Mouse (Mus musculus) left cerebral cortex, postnatal 25 days (tissue): Measurements from ENCODE around the gene Olfr1441. TPM values are rescaled to one million over a fixed set of nuclear protein-coding genes. Genes with fewer than 3 reads are reported as not detected.

Experiments
- DNase-seq, 2 experiments: peaks; one replicate each; pipeline ENCODE4 v3.0.0; 2022; ENCODE audit warnings: low spot score in 2 of 2, mixed read lengths in 1 of 2
- intact Hi-C: fragments of 180-260 bp; cut with DNase I; formaldehyde crosslinking; loops from one replicate; pipeline ENCODE4 v1.15.1; 2025
- total RNA-seq, 2 experiments: library from RNA; stranded (reverse); gene quantifications; 2 replicates each; pipeline ENCODE4 v1.2.3; 2021

Gene Olfr1441
- total RNA-seq: not detected

- intact Hi-C loops: no loop called here
- no peak for DNase-seq
These were observed at the start of gene Olfr1441 for GRCm38 (mm10) chr19:12417361-12417760. Gene Olfr1441 (plus strand): TSS chr19:12417433.

GRCm38 (mm10) chr19:12373004-12373403 is 44.2 kb upstream of the Olfr1441 start:
- intact Hi-C loops: no loop called here
- DNase-seq: peak in 1 of 2 experiments; percentile 15

DNA sequence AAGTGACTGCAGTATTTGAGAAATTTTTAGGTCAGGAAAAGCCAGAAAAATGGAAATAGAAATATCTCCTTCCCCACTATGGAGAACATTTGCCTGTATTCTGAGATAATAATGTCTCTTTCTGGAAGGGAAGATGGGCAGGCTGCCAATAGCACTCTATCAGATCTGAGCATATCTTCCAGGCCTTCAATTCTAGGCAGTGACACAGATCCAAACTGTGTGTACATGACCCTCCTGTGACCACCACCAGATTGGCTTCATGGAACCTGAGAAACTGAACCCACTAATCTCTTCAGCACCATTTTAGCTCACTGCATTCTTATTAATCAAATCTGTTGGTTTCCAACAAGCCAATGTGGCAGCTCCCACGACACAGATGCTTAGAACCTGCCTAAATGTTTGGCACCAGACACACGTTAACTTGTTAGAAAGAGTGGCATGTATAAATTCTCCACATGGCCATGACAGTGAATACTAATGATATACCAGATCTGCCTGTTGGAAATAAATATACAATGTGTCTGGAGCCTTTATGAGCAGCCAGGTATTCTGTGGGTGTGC is 42.7 kb upstream of the Olfr1441 start:
- intact Hi-C loops: no loop called here
- peak; percentile 27 to 76 for DNase-seq

- no peak for DNase-seq
- intact Hi-C loops: no loop called here
These were observed 30.3 kb upstream of the Olfr1441 start, which contains the start of gene Olfr1440 for GRCm38 (mm10) chr19:12386979-12387378. Gene Olfr1440 (plus strand): TSS chr19:12387279.

GRCm38 (mm10) chr19:12413737-12414136 is 3.5 kb upstream of the Olfr1441 start:
- intact Hi-C loops: loop anchor here (5.0 kb wide), 2 partner anchors 271 to 401 kb away; no protein-coding TSS in a partner anchor
- peak in 1 of 2 experiments; percentile 57 for DNase-seq

DNA sequence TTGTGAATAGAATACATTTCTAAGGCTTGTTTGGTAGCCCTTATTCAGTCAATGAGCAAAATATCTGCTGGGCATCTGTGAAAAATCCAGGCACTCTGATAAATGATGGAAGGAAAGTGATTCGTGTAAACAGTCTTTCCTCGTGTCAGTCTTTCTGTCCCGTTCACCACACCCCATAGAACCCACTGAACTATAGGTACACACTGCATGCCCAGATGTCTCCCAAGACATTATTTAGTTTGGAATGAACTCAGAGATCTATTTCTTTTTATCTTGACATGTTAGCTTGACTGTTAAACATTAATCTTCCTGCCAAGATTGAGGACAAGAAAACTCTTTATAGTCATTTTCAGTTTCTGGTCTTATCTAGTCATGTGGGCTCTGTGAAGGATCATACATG is 1.1 kb downstream of the Olfr1441 start:
- intact Hi-C loops: no loop called here
- DNase-seq: no peak

DNA sequence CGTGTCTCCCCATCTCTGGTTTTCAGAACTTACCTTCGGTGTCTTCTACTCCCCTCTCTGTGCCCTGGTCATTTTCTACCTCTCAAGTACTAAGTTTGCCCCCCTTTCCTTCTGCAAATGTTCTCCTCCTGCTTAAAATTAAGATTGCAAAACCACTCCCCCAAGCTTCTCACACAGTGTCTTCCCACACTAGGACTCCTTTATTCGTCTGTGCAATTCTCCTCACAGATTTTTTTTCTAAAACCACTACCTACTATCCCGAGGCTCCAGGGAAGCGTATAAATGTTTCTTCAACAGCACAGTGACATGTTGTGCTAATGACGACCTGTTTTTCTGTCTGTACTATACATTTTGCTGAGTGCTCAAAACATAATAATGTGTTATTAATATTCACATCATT is 3.3 kb downstream of the Olfr1441 start:
- DNase-seq: peak in 1 of 2 experiments; percentile 61
- intact Hi-C loops: no loop called here

DNA sequence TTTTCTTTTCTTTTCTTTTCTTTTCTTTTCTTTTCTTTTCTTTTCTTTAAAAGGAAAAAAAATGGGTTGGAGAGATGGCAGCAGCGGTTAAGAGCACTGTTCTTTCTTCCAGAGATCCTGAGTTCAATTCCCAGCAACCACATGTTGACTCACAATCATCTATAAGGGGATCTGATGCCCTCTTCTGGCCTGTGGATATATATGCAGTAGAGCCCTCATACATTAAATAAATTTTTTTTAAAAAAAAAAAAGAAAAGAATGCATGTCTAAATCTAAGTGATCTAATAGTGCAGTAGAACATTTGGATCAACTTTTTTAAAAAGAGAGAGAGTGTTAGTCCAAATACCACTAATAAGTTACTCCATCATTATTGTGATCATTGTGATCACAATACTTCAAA is 4.4 kb downstream of the Olfr1441 start:
- intact Hi-C loops: no loop called here
- DNase-seq: no peak

GRCm38 (mm10) chr19:12427101-12427500 is 9.9 kb downstream of the Olfr1441 start:
- no peak for DNase-seq
- intact Hi-C loops: no loop called here

DNA sequence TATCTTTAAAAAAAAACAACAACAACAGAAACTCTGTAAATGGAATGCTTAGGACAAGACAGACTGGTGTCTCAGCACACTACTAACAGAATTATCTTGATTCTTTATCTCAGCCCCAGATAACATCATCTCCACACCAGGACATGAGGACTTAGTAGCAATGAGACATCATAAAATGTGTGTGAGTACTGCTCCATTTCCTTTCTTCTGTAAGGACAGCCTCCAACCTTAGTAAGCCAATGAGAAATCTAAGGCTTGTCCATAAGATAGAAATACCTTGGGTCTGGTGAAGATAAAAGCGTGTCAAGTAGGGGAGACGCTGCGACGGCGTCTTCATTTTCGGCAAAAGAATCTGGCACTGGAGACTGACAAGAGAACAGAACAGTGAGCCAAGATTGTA is 10.4 kb downstream of the Olfr1441 start, which contains the start of gene Pfpl:
TSS of gene Pfpl (plus strand) at position 301 of the 400 bp plus-strand sequence.
- no peak for DNase-seq
- intact Hi-C loops: no loop called here

DNA sequence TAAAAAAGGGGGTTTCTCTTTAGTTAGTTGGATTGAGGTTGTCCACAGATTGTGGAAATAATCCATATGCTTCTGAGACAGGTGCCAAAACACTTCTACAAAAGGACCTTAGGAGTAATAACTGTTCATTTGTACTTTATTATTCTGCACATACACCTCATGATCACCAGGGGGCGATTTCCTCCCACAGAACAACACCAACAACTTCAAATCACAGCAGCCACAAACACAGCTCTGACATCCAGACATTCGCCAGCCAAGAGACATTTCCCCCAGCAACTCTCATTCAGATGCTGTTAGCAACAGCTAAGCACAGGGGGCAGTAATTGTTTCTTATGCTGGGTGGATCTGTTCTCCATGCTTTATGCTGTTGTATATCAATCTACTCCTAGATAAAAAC is 15.8 kb downstream of the Olfr1441 start:
- DNase-seq: peak; percentile 28 to 44
- intact Hi-C loops: loop anchor here (5.0 kb wide), 2 partner anchors 69 to 159 kb away; partner anchors contain the start of gene Dtx4

DNA sequence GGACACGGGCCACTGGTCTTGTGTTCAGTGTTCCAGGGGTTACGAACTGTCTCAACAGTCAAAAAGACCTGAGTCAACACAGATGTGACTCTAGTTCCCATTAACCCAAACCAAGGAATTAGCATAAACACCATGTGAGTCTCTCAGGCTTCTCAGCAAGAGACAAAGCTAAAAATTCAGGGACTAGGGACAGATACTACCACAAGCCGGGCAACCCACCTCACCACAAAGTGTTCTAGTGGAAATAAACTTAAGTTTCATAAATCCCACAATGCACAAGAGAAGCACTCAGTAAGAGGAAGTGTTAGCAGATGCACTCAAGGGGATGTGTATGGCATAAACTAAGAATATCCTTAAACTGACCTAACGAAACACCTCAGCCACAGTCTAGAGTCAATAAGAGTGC is 17.8 kb downstream of the Olfr1441 start:
- no peak for DNase-seq
- intact Hi-C loops: loop anchor here (2.0 kb wide), 1 partner anchor 30 kb away; no protein-coding TSS in a partner anchor

DNA sequence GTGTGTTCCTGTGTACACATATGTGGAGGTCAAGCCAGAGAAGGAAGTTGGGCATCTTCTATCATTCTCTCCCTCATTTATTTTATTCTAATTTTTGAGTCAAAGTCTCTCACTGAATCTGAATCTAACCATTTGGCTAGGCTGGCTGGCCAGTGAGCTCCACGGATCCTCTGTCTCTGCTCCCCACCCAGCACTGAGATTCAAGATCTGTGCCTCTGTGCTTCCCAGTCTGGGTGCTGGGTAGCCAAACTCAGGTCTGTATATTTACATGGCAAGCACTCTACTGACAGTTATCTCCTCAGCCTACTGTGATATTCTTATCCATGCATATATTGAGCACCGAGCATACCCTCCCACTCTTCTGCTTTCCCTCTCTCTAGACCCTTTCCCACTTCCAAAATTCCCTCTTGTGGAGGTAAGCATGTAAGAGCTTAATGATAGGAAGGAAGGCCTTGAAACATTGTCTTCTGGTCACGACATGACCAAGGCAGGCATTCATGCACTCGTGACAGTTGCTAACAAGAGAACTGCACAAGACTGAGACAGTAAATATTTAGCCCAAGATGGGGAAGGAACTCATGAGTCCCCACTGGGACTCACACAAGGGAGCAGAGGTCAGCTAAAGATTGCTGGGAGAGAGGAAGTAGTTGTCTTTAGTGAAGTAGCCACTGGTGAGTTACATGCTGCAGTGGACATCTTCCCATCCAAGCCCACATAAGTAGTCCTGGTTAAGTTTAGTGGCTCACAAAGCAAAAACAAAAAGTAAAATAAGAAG is 18.7 kb downstream of the Olfr1441 start:
- DNase-seq: peak in 1 of 2 experiments; percentile 16
- intact Hi-C loops: loop anchor here (2.0 kb wide), 1 partner anchor 29 kb away; no protein-coding TSS in a partner anchor

DNA sequence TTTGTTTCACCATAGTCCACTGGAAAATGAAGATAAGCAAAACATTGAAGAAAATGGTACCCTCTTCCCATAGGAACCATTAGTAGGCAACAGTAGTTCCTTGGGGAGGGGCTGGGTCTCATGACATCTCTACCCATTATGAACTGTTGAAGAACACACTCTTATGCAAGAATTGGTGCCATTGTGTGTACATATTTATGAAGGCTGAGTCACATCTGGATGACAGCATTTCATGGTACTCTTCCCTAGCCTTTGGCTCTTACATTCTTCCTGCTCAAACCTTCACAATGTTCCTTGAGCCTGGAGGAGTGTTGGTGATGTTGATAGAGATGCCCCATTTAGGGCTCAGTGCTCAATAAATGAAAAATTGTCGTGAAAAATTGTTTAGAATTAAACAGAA is 22.3 kb downstream of the Olfr1441 start:
- no peak for DNase-seq
- intact Hi-C loops: no loop called here

DNA sequence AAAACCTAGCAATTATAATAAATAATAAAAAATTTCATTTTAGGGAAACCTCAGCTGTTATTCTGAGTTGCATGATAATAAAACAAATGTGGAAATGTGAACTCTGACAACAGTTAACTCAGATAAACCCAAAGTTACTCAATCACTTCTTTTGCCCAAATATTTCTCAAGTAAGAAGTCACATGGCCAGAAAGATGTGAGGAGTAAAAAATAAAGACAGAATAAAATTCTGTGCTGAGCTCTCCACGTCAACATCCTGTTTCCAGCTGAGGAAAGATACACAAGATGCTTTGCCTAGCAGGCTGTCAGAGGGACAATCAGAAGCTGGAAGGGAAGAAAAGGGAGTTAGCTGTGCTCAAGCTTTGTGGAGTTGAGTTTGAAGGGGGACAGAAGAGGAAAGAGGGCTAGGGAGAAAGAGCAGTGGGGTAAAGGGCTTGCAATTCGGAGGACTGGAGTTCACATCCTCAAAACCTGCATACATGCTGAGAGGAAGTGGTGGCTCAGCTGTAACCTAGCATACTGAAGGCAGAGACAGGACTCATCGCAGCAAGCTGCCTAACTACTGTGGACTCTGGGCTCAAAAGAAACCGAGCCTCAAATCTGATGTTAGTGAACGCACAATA is 23.0 kb downstream of the Olfr1441 start:
- DNase-seq: no peak

DNA sequence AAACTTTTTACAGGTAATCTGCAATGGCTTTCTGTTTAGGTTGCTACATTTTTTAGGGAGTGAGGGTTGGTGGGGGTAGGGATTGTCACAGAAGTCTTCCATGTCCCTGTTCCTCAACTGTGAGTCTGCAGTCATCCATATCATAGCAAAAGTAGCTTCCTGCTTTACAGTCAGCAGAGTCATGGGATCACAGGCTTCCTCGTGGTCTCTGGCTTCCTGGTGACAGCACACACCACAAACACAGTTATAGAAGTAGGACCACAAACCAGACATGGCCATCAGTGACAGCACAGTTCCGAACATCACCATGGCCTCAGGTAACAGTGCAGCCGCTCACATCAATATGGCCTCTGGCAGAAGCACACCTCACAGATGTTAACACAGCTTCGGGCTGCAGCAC is 25.3 kb downstream of the Olfr1441 start:
- intact Hi-C loops: no loop called here
- no peak for DNase-seq

More for the DNA sequence above, 23.0 kb downstream of the Olfr1441 start:
- intact Hi-C loops: no loop called here

DNA sequence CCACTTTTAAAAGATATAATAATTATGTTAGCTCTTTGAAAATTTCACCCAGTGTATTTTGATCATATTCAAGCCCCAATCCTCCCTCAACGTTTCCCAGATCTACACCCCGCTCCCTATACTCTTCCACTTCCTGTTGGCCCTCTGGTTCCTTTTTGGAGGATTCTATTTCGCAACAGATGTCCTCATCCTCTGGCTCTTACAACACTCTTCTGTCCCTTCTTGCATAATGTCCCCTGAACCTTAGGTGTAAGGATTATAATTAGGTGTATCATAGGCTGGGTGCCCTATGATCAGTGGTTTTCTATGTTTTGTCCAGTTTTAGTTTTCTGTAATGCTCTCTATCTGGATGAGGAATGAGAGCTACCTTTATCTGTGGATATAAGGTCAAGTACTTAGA is 27.8 kb downstream of the Olfr1441 start:
- no peak for DNase-seq
- intact Hi-C loops: no loop called here

- no peak for DNase-seq
- intact Hi-C loops: no loop called here
These were observed 40.3 kb downstream of the Olfr1441 start for GRCm38 (mm10) chr19:12457401-12458066.

DNA sequence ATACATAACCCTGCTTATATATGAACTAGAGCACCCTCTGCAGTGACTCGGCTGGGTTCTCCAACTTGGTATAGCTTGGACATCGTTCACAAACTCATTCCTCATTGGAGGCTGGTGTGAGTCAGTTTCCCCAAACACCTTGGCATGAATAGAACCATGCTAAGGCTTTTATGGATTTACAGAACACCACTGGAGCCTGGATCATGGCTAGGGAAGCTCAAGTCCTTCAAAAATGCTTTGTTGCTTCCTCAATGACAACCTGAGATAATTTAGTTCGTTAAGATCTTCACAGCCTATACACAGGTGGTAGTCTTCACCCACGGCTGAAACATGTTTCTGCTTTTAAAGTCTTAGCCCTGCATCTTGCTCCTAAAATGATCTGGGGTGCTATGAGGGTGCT is 42.3 kb downstream of the Olfr1441 start:
- no peak for DNase-seq
- intact Hi-C loops: no loop called here
